Mouse (Mus musculus) intestine, embryonic 15.5 days (tissue): Measurements from ENCODE around the gene Ncor2. TPM values are rescaled to one million over a fixed set of nuclear protein-coding genes. Genes with fewer than 3 reads are reported as not detected.

Experiments used
- ATAC-seq: fragments of 200-750 bp; cut with Nextera tagmentation; 2 replicates; pipeline ENCODE4 v1.8.0; 2017; ENCODE audit warnings: moderate TSS enrichment, moderate library complexity
- H3K27ac ChIP-seq: fragments of 300-500 bp; sonication (generic); 2 replicates; pipeline ENCODE4 v1.5.1; 2015; ENCODE audit warnings: mild to moderate bottlenecking, inconsistent platforms
- H3K27me3 ChIP-seq: fragments of 300-500 bp; sonication (generic); replicated peaks from 2 replicates; pipeline ENCODE4 v1.6.1; 2015; ENCODE audit warnings: inconsistent platforms
- H3K36me3 ChIP-seq: fragments of 300-500 bp; sonication (generic); 2 replicates; pipeline ENCODE4 v1.6.1; 2015; ENCODE audit warnings: inconsistent platforms
- H3K4me1 ChIP-seq: fragments of 300-500 bp; sonication (generic); replicated peaks from 2 replicates; pipeline ENCODE4 v1.6.1; 2015; ENCODE audit warnings: inconsistent platforms
- H3K4me2 ChIP-seq: fragments of 300-500 bp; sonication (generic); replicated peaks from 2 replicates; pipeline ENCODE4 v1.6.1; 2015; ENCODE audit warnings: mild to moderate bottlenecking, inconsistent platforms
- H3K4me3 ChIP-seq: fragments of 300-500 bp; sonication (generic); replicated peaks from 2 replicates; pipeline ENCODE4 v1.5.1; 2015; ENCODE audit warnings: inconsistent platforms
- H3K9ac ChIP-seq: fragments of 300-500 bp; sonication (generic); 2 replicates; pipeline ENCODE4 v1.6.1; 2015; ENCODE audit warnings: inconsistent platforms
- H3K9me3 ChIP-seq: fragments of 300-500 bp; sonication (generic); 2 replicates; pipeline ENCODE4 v1.6.1; 2016; ENCODE audit warnings: inconsistent platforms
- WGBS: fragments of 180-500 bp; shearing (Covaris S2); methylation state at CpG from one replicate; pipeline ENCODE4 v1.1.7; 2015; 5-methylcytosine and 5-hydroxymethylcytosine counted together
- polyA plus RNA-seq: library from polyadenylated mRNA; unstranded; fragments of >200 nt; fragmentation: Nextera tagmentation; extraction: Ambion mirVana; gene quantifications from 2 replicates; pipeline ENCODE4 v1.2.1, GENCODE M21; 2015

The Ncor2 gene
- polyA plus RNA-seq, 1 experiment from 2014 or later, result 20.0 TPM

- no peak for ATAC-seq
- Histone ChIP-seq H3K4me3 (no peak overlapping the region), H3K4me2 (no peak overlapping the region), H3K27me3 (no peaks in the 10 kb centered on the region), H3K27ac (no peak overlapping the region), H3K9me3 (no peaks in the 10 kb centered on the region), H3K9ac (no peak overlapping the region), H3K4me1 (peaks cover 65% of the 10 kb centered on the region), H3K36me3 (peaks cover 11% of the 10 kb centered on the region; the same call in 1 of the 2 replicates)
- WGBS, result 62% methylated on average over 7 of the region's 7 CpGs
Observed at GRCm38 (mm10) chr5:125072425-125072824, 106.6 kb downstream of the Ncor2 start.

- no peak overlapping the region for H3K4me3 ChIP-seq
- peak overlapping the region; percentile 39; the same call in 1 of the 2 replicates for H3K27ac ChIP-seq
- no peak overlapping the region for H3K9ac ChIP-seq
- 35% methylated on average over 4 of the region's 4 CpGs for WGBS
- H3K4me2 ChIP-seq, result no peak overlapping the region
- peaks cover 65% of the 10 kb centered on the region for H3K4me1 ChIP-seq
- no peaks in the 10 kb centered on the region for H3K9me3 ChIP-seq
- ATAC-seq, result no peak
- no peaks in the 10 kb centered on the region for H3K27me3 ChIP-seq
- H3K36me3 ChIP-seq, result 0 out of 2 replicates have a peak, but pooled peaks cover 8% of the 10 kb centered on the region
Observed at GRCm38 (mm10) chr5:125071919-125072318, 107.1 kb downstream of the Ncor2 start.

- ATAC-seq, result no peak
- H3K27me3 ChIP-seq, result no peaks in the 10 kb centered on the region
- H3K27ac ChIP-seq, result no peak overlapping the region
- no peak overlapping the region for H3K4me3 ChIP-seq
- 49% methylated on average over 2 of the region's 2 CpGs for WGBS
- H3K4me1 ChIP-seq, result peaks cover 62% of the 10 kb centered on the region
- H3K4me2 ChIP-seq, result no peak overlapping the region
- H3K36me3 ChIP-seq, result peaks cover 15% of the 10 kb centered on the region; the same call in 1 of the 2 replicates
- H3K9ac ChIP-seq, result no peak overlapping the region
- no peaks in the 10 kb centered on the region for H3K9me3 ChIP-seq
Observed at GRCm38 (mm10) chr5:125070399-125070798, 108.6 kb downstream of the Ncor2 start.

GRCm38 (mm10) chr5:125069916-125070315, 109.1 kb downstream of the Ncor2 start:
- Histone ChIP-seq H3K36me3 (peaks cover 19% of the 10 kb centered on the region; the same call in 1 of the 2 replicates), H3K9me3 (no peaks in the 10 kb centered on the region), H3K27me3 (no peaks in the 10 kb centered on the region), H3K4me1 (peaks cover 62% of the 10 kb centered on the region), H3K9ac (no peak overlapping the region), H3K4me2 (no peak overlapping the region), H3K27ac (0 out of 2 replicates have a peak overlapping the region, but pooled peaks have one; percentile 20), H3K4me3 (no peak overlapping the region)
- ATAC-seq, result no peak
- 72% methylated on average over 5 of the region's 5 CpGs for WGBS

- Histone ChIP-seq H3K4me2 (no peak overlapping the region), H3K27me3 (no peaks in the 10 kb centered on the region), H3K9me3 (no peaks in the 10 kb centered on the region), H3K27ac (no peak overlapping the region), H3K4me1 (peaks cover 62% of the 10 kb centered on the region), H3K4me3 (no peak overlapping the region), H3K9ac (no peak overlapping the region), H3K36me3 (peaks cover 23% of the 10 kb centered on the region; the same call in 1 of the 2 replicates)
- no peak for ATAC-seq
- 62% methylated on average over 5 of the region's 5 CpGs for WGBS
Observed at GRCm38 (mm10) chr5:125069426-125069825, 109.6 kb downstream of the Ncor2 start.

GRCm38 (mm10) chr5:125068371-125068951, 110.6 kb downstream of the Ncor2 start:
- peak; percentile 48 for ATAC-seq
- Histone ChIP-seq H3K27ac (peak overlapping the region; percentile 64), H3K27me3 (no peaks in the 10 kb centered on the region), H3K9me3 (no peaks in the 10 kb centered on the region), H3K4me2 (0 out of 2 replicates have a peak overlapping the region, but pooled peaks have one; percentile 9), H3K4me3 (no peak overlapping the region), H3K9ac (no peak overlapping the region), H3K4me1 (peaks cover 55% of the 10 kb centered on the region), H3K36me3 (peaks cover 23% of the 10 kb centered on the region; the same call in 1 of the 2 replicates)
- 40% methylated on average over 16 of the region's 16 CpGs for WGBS

- no peak overlapping the region for H3K4me3 ChIP-seq
- no peaks in the 10 kb centered on the region for H3K9me3 ChIP-seq
- H3K27me3 ChIP-seq, result no peaks in the 10 kb centered on the region
- no peak for ATAC-seq
- WGBS, result 77% methylated on average over 14 of the region's 14 CpGs
- peaks cover 23% of the 10 kb centered on the region; the same call in 1 of the 2 replicates for H3K36me3 ChIP-seq
- no peak overlapping the region for H3K9ac ChIP-seq
- peaks cover 50% of the 10 kb centered on the region for H3K4me1 ChIP-seq
- no peak overlapping the region for H3K4me2 ChIP-seq
- H3K27ac ChIP-seq, result peak overlapping the region; percentile 54; the same call in 1 of the 2 replicates
Observed at GRCm38 (mm10) chr5:125067673-125068072, 111.3 kb downstream of the Ncor2 start.

- H3K9ac ChIP-seq, result no peak overlapping the region
- no peak overlapping the region for H3K4me3 ChIP-seq
- H3K36me3 ChIP-seq, result peaks cover 23% of the 10 kb centered on the region; the same call in 1 of the 2 replicates
- no peaks in the 10 kb centered on the region for H3K9me3 ChIP-seq
- no peak overlapping the region for H3K4me2 ChIP-seq
- peaks cover 41% of the 10 kb centered on the region for H3K4me1 ChIP-seq
- H3K27ac ChIP-seq, result no peak overlapping the region
- WGBS, result 91% methylated on average over 13 of the region's 13 CpGs
- no peak for ATAC-seq
- H3K27me3 ChIP-seq, result no peaks in the 10 kb centered on the region
Observed at GRCm38 (mm10) chr5:125066479-125067471, 112.2 kb downstream of the Ncor2 start.

GRCm38 (mm10) chr5:125063015-125063414, 116.0 kb downstream of the Ncor2 start:
- WGBS, result 73% methylated on average over 17 of the region's 17 CpGs
- Histone ChIP-seq H3K27me3 (no peaks in the 10 kb centered on the region), H3K4me1 (peaks cover 24% of the 10 kb centered on the region), H3K27ac (no peak overlapping the region), H3K4me3 (no peak overlapping the region), H3K4me2 (no peak overlapping the region), H3K9ac (no peak overlapping the region), H3K36me3 (peaks cover 18% of the 10 kb centered on the region; the same call in 1 of the 2 replicates), H3K9me3 (no peaks in the 10 kb centered on the region)
- ATAC-seq, result no peak

GRCm38 (mm10) chr5:125058267-125058668, 120.8 kb downstream of the Ncor2 start:
- Histone ChIP-seq H3K9me3 (no peaks in the 10 kb centered on the region), H3K4me2 (peak overlapping the region; percentile 54), H3K4me1 (peaks cover 50% of the 10 kb centered on the region), H3K9ac (peak overlapping the region; percentile 23), H3K27ac (peak overlapping the region; percentile 84), H3K36me3 (peaks cover 9% of the 10 kb centered on the region; the same call in 1 of the 2 replicates), H3K4me3 (peak overlapping the region; percentile 20), H3K27me3 (no peaks in the 10 kb centered on the region)
- peak; percentile 40 for ATAC-seq
- 8% methylated on average over 29 of the region's 29 CpGs for WGBS

GRCm38 (mm10) chr5:125057555-125058266, 121.3 kb downstream of the Ncor2 start:
- peak overlapping the region; percentile 84 for H3K27ac ChIP-seq
- no peaks in the 10 kb centered on the region for H3K27me3 ChIP-seq
- peak; percentile 51 for ATAC-seq
- H3K4me3 ChIP-seq, result peak overlapping the region; percentile 20
- H3K36me3 ChIP-seq, result peaks cover 9% of the 10 kb centered on the region; the same call in 1 of the 2 replicates
- peak overlapping the region; percentile 54 for H3K4me2 ChIP-seq
- peaks cover 52% of the 10 kb centered on the region for H3K4me1 ChIP-seq
- H3K9me3 ChIP-seq, result no peaks in the 10 kb centered on the region
- peak overlapping the region; percentile 23 for H3K9ac ChIP-seq
- WGBS, result 30% methylated on average over 29 of the region's 29 CpGs
